Mouse (Mus musculus) liver, embryonic 15.5 days (tissue): Measurements from ENCODE around the gene Tal1. TPM values are rescaled to one million over a fixed set of nuclear protein-coding genes. Genes with fewer than 3 reads are reported as not detected.

ENCODE experiments used
- ATAC-seq: fragments of 200-750 bp; cut with Nextera tagmentation; 2 replicates; pipeline ENCODE4 v1.8.0; 2017; ENCODE audit warnings: moderate number of reproducible peaks, mild to moderate bottlenecking, moderate library complexity; ENCODE audit not compliant: insufficient read depth
- H3K27ac ChIP-seq: fragments of 300-500 bp; sonication (generic); replicated peaks from 2 replicates; pipeline ENCODE4 v1.5.1; 2015; ENCODE audit warnings: mild to moderate bottlenecking, inconsistent platforms
- H3K27me3 ChIP-seq: fragments of 300-500 bp; sonication (generic); 2 replicates; pipeline ENCODE4 v1.6.1; 2015; ENCODE audit warnings: mild to moderate bottlenecking, inconsistent platforms
- H3K36me3 ChIP-seq: fragments of 300-500 bp; sonication (generic); replicated peaks from 2 replicates; pipeline ENCODE4 v1.6.1; 2015; ENCODE audit warnings: moderate library complexity, mild to moderate bottlenecking, inconsistent platforms
- H3K4me1 ChIP-seq: fragments of 300-500 bp; sonication (generic); replicated peaks from 2 replicates; pipeline ENCODE4 v1.6.1; 2015; ENCODE audit warnings: inconsistent platforms
- H3K4me2 ChIP-seq: fragments of 300-500 bp; sonication (generic); 2 replicates; pipeline ENCODE4 v1.6.1; 2015; ENCODE audit warnings: moderate library complexity, mild to moderate bottlenecking, inconsistent platforms
- H3K4me3 ChIP-seq: fragments of 300-500 bp; sonication (generic); replicated peaks from 2 replicates; pipeline ENCODE4 v1.5.1; 2015; ENCODE audit warnings: mild to moderate bottlenecking, inconsistent platforms
- H3K9ac ChIP-seq: fragments of 300-500 bp; sonication (generic); 2 replicates; pipeline ENCODE4 v1.6.1; 2015; ENCODE audit warnings: moderate library complexity, mild to moderate bottlenecking, inconsistent platforms
- H3K9me3 ChIP-seq: fragments of 300-500 bp; sonication (generic); replicated peaks from 2 replicates; pipeline ENCODE4 v1.6.1; 2016; ENCODE audit warnings: inconsistent platforms
- WGBS: fragments of 180-500 bp; shearing (Covaris S2); methylation state at CpG from one replicate; pipeline ENCODE4 v1.1.7; 2015; ENCODE audit warnings: mixed read lengths; ENCODE audit not compliant: insufficient replicate concordance; 5-methylcytosine and 5-hydroxymethylcytosine counted together
- polyA plus RNA-seq: library from polyadenylated mRNA; unstranded; fragments of >200 nt; fragmentation: Nextera tagmentation; extraction: Ambion mirVana; gene quantifications from 2 replicates; pipeline ENCODE4 v1.2.1, GENCODE M21; 2015

Tal1 gene
- polyA plus RNA-seq, 1 experiment from 2014 or later = 26.5 TPM

DNA sequence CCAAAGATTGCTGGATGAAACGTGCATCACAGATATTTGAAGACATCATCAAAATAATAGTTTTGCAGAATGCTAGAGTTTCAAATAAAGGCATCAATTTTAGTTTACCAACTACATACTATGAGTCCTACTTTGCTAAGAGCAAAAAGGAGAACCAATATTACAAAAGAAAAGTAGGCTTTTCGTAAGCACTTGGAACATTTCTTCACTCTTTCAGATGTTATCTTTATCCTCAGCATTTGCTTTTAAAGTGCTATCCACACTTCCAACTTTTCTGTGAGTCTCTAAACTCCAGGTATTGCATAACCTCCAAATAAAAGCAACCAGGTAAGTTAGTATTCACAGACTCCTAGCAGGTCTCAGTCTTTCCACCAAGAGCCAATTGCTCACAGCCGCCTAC lies 63.4 kb downstream of the Tal1 start:
- no peaks in the 10 kb centered on the region for H3K9me3 ChIP-seq
- no peak overlapping the region for H3K4me3 ChIP-seq
- H3K4me2 ChIP-seq = no peak overlapping the region
- no peaks in the 10 kb centered on the region for H3K36me3 ChIP-seq
- H3K27me3 ChIP-seq = no peaks in the 10 kb centered on the region
- WGBS = 57% methylated on average over 3 of the region's 3 CpGs
- H3K9ac ChIP-seq = no peak overlapping the region
- H3K4me1 ChIP-seq = no peaks in the 10 kb centered on the region
- no peak for ATAC-seq
- H3K27ac ChIP-seq = no peak overlapping the region

DNA sequence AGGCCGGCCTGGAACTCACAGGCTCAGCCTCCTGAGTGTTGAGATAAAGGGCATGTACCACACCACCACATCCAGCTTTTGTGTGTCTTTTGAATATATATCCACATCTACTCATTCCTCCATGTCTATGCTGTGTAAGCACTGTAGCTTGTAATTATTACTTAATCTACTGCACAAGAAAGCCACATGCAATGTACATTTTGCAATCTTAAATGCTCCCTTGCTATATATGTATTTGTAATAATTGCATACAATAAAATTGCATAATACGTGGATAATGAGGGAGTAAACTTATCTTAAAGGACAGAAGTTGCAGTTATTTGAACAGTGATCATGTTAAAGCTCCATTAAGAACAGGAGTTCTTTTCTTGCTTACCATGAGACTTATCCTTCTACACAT lies 64.9 kb downstream of the Tal1 start:
- H3K9ac ChIP-seq = no peak overlapping the region
- no peak overlapping the region for H3K4me3 ChIP-seq
- H3K27me3 ChIP-seq = no peaks in the 10 kb centered on the region
- no peaks in the 10 kb centered on the region for H3K4me1 ChIP-seq
- 61% methylated on average over 2 of the region's 2 CpGs for WGBS
- H3K36me3 ChIP-seq = no peaks in the 10 kb centered on the region
- no peak overlapping the region for H3K27ac ChIP-seq
- ATAC-seq = no peak
- H3K9me3 ChIP-seq = no peaks in the 10 kb centered on the region
- H3K4me2 ChIP-seq = no peak overlapping the region

Other genes with a start within 250 kb of the Tal1 start
- gene Gm12830, start 234.7 kb upstream of the Tal1 start, polyA plus RNA-seq = not detected in 2 replicates
- gene Foxd2, start 147.6 kb upstream of the Tal1 start, polyA plus RNA-seq = not detected in 2 replicates
- not detected in 2 replicates for gene Foxe3, start 130.4 kb upstream of the Tal1 start, polyA plus RNA-seq
- 53.4 and 56.9 TPM in 2 replicates for gene Cmpk1, start 69.2 kb upstream of the Tal1 start, polyA plus RNA-seq
- gene Stil, start 56.3 kb upstream of the Tal1 start, polyA plus RNA-seq = 8.9 and 9.5 TPM in 2 replicates
- gene Pdzk1ip1, start 32.3 kb downstream of the Tal1 start, polyA plus RNA-seq = 25.4 and 25.5 TPM in 2 replicates
- 0.05 TPM in 1 of 2 replicates, not detected in the other for gene Cyp4x1, start 77.9 kb downstream of the Tal1 start, polyA plus RNA-seq
- gene Cyp4a29, start 185.7 kb downstream of the Tal1 start, polyA plus RNA-seq = not detected in 2 replicates
- gene Cyp4a12a, start 242.6 kb downstream of the Tal1 start, polyA plus RNA-seq = 0.03 TPM in 1 of 2 replicates, not detected in the other